Mouse (Mus musculus): ENCODE results near the gene Cherp. TPM values are rescaled to one million over a fixed set of nuclear protein-coding genes. Genes with fewer than 3 reads are reported as not detected.

Gene Cherp
- polyA plus RNA-seq, 1 experiment from 2014 or later: 36.7 TPM

- DNase-seq (ENCODE audit: low spot score): no peak
Measured at GRCm38 (mm10) chr8:72418073-72418472, 57.0 kb downstream of the Cherp start.

DNA sequence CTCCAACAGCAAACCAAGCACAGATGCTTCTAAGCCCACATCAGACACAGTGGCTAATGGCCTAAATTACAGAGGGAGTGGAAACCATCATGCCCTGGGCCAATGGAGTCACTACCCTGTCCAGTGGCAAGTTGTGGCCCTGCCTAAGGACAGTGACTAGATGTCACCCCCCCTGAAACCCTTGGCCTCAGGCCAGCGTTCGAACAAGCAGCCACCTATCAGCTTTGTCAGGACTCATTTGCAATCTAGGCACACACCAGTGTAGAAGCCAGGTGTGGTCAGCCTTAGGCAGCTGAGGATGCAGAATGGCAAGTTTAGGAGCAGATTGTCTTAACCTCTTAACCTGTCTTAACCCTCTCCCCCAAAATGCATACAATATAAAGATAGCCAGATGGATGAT lies 59.8 kb downstream of the Cherp start:
- DNase-seq (ENCODE audit: low spot score): no peak

GRCm38 (mm10) chr8:72413839-72414238 lies 61.2 kb downstream of the Cherp start:
- no peak for DNase-seq (ENCODE audit: low spot score)

Small RNA genes lying within 50 kb of the gene (microRNA-seq; reads per million reads assigned to microRNA genes)
- 1.2 reads per million for gene Mir7068 (ENCODE audit: borderline number of aligned reads)

Other genes starting within 250 kb of the Cherp start
- gene Ap1m1, start 235.2 kb downstream of the Cherp start, polyA plus RNA-seq (2015; fragmentation: Nextera tagmentation; extraction: Ambion mirVana): 133 and 135 TPM in 2 replicates
- gene Gm10282, start 170.0 kb downstream of the Cherp start, polyA plus RNA-seq (2015; fragmentation: Nextera tagmentation; extraction: Ambion mirVana): 32.8 and 33.9 TPM in 2 replicates
- 16.8 and 21.4 TPM in 2 replicates for gene Klf2, start 156.2 kb downstream of the Cherp start, polyA plus RNA-seq (2015; fragmentation: Nextera tagmentation; extraction: Ambion mirVana)
- gene Eps15l1, start 53.8 kb downstream of the Cherp start, polyA plus RNA-seq (2015; fragmentation: Nextera tagmentation; extraction: Ambion mirVana): 35.3 and 35.9 TPM in 2 replicates
- gene Calr3, start 31.4 kb downstream of the Cherp start, polyA plus RNA-seq (2015; fragmentation: Nextera tagmentation; extraction: Ambion mirVana): 1.4 TPM in 2 replicates
- gene 1700030K09Rik, start 31.3 kb downstream of the Cherp start, polyA plus RNA-seq (2015; fragmentation: Nextera tagmentation; extraction: Ambion mirVana): 8.0 and 8.4 TPM in 2 replicates
- gene Slc35e1, start 17.4 kb upstream of the Cherp start, polyA plus RNA-seq (2015; fragmentation: Nextera tagmentation; extraction: Ambion mirVana): 11.9 and 13.8 TPM in 2 replicates
- 12.7 and 15.1 TPM in 2 replicates for gene Med26, start 73.0 kb upstream of the Cherp start, polyA plus RNA-seq (2015; fragmentation: Nextera tagmentation; extraction: Ambion mirVana)
- 84.4 and 90.1 TPM in 2 replicates for gene Smim7, start 95.9 kb upstream of the Cherp start, polyA plus RNA-seq (2015; fragmentation: Nextera tagmentation; extraction: Ambion mirVana)
- gene Tmem38a, start 96.8 kb upstream of the Cherp start, polyA plus RNA-seq (2015; fragmentation: Nextera tagmentation; extraction: Ambion mirVana): 9.7 and 10.6 TPM in 2 replicates
- 2.3 and 3.1 TPM in 2 replicates for gene Nwd1, start 171.5 kb upstream of the Cherp start, polyA plus RNA-seq (2015; fragmentation: Nextera tagmentation; extraction: Ambion mirVana)
- gene Sin3b, start 248.1 kb upstream of the Cherp start, polyA plus RNA-seq (2015; fragmentation: Nextera tagmentation; extraction: Ambion mirVana): 463 and 506 TPM in 2 replicates